Mouse (Mus musculus) cortical plate, adult 2 months (tissue): ENCODE results near the gene Dok5.

Experiments used
- CTCF ChIP-seq: fragments of 200-500 bp; IDR thresholded peaks from 2 replicates; pipeline ENCODE4 v1.5.1; 2011; ENCODE audit warnings: mild to moderate bottlenecking, control low read depth, low read length; ENCODE audit not compliant: insufficient read depth; ENCODE audit errors: extremely low read depth
- POLR2A ChIP-seq: fragments of 200-500 bp; IDR thresholded peaks from 2 replicates; pipeline ENCODE4 v1.6.1; 2011; ENCODE audit warnings: mild to moderate bottlenecking, low read length, control low read depth; ENCODE audit not compliant: insufficient read depth; ENCODE audit errors: extremely low read depth

GRCm38 (mm10) chr2:170748901-170749300 is 17.3 kb downstream of the Dok5 start:
- TF ChIP-seq CTCF (no peak), POLR2A (no peak)
